Mouse (Mus musculus) heart, embryonic 12.5 days (tissue): Measurements from ENCODE around the gene Gm20388. TPM values are rescaled to one million over a fixed set of nuclear protein-coding genes. Genes with fewer than 3 reads are reported as not detected.

Experiments
- ATAC-seq: fragments of 200-750 bp; cut with Nextera tagmentation; 2 replicates; pipeline ENCODE4 v1.8.0; 2017; ENCODE audit warnings: moderate TSS enrichment, moderate library complexity; ENCODE audit not compliant: insufficient number of reproducible peaks, low FRiP score
- H3K27ac ChIP-seq: fragments of 300-500 bp; sonication (generic); 2 replicates; pipeline ENCODE4 v1.5.1; 2016; ENCODE audit warnings: mild to moderate bottlenecking, moderate library complexity; ENCODE audit not compliant: poor library complexity, severe bottlenecking
- H3K27me3 ChIP-seq: fragments of 300-500 bp; sonication (generic); replicated peaks from 2 replicates; pipeline ENCODE4 v1.6.1; 2016; ENCODE audit warnings: mild to moderate bottlenecking, moderate library complexity
- H3K36me3 ChIP-seq: fragments of 300-500 bp; sonication (generic); 2 replicates; pipeline ENCODE4 v1.6.1; 2016; ENCODE audit warnings: mild to moderate bottlenecking, moderate library complexity
- H3K4me1 ChIP-seq: fragments of 300-500 bp; sonication (generic); replicated peaks from 2 replicates; pipeline ENCODE4 v1.6.1; 2016; ENCODE audit warnings: mild to moderate bottlenecking
- H3K4me2 ChIP-seq: fragments of 300-500 bp; sonication (generic); 2 replicates; pipeline ENCODE4 v1.6.1; 2016; ENCODE audit warnings: mild to moderate bottlenecking, moderate library complexity
- H3K4me3 ChIP-seq: fragments of 300-500 bp; sonication (generic); 2 replicates; pipeline ENCODE4 v1.5.1; 2016; ENCODE audit warnings: mild to moderate bottlenecking
- H3K9ac ChIP-seq: fragments of 300-500 bp; sonication (generic); 2 replicates; pipeline ENCODE4 v1.6.1; 2016; ENCODE audit warnings: mild to moderate bottlenecking, moderate library complexity
- H3K9me3 ChIP-seq: fragments of 300-500 bp; sonication (generic); replicated peaks from 2 replicates; pipeline ENCODE4 v1.6.1; 2016; ENCODE audit warnings: mild to moderate bottlenecking, moderate library complexity
- WGBS: fragments of 180-500 bp; shearing (Covaris S2); methylation state at CpG from one replicate; pipeline ENCODE4 v1.1.7; 2016; 5-methylcytosine and 5-hydroxymethylcytosine counted together
- polyA plus RNA-seq: library from polyadenylated mRNA; unstranded; fragments of >200 nt; fragmentation: Nextera tagmentation; extraction: Ambion mirVana; gene quantifications from 2 replicates; pipeline ENCODE4 v1.2.1, GENCODE M21; 2016

Gm20388 gene
- polyA plus RNA-seq, 1 experiment from 2014 or later: not detected

DNA sequence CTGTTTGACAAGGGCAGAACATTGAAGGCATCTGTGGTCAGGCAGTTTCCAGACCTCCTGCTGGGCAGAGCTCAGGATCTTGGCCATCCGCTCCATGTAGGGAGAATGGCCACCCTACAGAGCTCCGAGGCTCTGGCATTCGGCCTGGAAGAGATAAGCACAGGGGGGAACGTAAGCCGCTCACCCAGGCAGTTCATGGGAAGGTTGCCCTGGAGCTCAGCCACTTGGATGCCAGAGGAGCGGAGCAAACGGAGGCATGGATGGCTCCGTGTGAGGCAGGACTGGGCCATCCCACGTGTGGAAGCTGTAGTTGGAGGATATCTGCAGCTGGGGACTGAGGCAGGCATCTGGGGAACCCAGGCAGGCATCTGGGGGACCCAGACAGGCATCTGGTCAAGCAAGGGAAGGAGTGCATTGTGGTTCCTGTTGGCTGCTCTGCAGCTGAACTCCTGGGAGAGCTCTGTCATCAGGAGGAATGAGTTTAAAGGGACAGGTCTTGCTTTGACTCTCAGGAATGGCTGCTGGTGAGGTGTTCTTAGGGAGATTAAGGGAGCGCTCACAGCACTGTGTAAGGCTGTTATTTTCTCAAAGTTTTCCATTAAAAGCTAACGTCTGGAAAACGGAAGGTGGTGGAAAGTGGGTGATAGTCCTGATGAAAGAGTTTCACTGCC is 4406.0 kb downstream of the Gm20388 start:
- Histone ChIP-seq H3K4me2 (peak overlapping the region; percentile 49), H3K9ac (peak overlapping the region; percentile 59), H3K9me3 (no peaks in the 10 kb centered on the region), H3K27ac (peak overlapping the region; percentile 77), H3K4me3 (no peak overlapping the region), H3K36me3 (peaks cover 2% of the 10 kb centered on the region; the same call in 1 of the 2 replicates), H3K4me1 (peaks cover 63% of the 10 kb centered on the region), H3K27me3 (no peaks in the 10 kb centered on the region)
- ATAC-seq: peak; percentile 63
- 11% methylated on average over 12 of the region's 12 CpGs for WGBS

DNA sequence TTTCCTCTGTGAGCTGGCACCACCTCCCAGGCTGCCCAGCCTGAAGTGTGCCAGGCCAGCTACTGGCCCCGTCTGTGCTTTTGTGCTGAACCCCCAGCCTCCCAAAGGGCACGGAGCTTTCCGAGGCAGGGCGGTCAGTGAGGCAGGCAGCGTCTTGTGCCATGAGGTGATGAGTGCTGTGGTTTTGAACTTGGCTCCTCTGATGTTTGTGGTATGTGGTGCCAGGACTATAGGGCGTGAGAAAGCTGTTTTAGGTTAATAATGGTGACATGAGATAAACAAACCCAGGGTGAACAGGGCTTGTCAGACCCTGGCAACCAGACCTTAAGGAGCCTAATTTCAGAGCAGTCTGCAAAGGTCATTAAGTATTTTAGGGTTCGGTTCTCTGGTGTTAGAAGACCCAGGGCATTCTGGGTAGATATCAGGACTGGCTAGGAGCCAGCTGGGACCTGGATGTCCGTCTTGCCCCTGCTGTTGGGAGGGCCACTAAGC is 4406.6 kb downstream of the Gm20388 start:
- Histone ChIP-seq H3K9ac (peak overlapping the region; percentile 59), H3K4me1 (peaks cover 66% of the 10 kb centered on the region), H3K4me2 (peak overlapping the region; percentile 49)

DNA sequence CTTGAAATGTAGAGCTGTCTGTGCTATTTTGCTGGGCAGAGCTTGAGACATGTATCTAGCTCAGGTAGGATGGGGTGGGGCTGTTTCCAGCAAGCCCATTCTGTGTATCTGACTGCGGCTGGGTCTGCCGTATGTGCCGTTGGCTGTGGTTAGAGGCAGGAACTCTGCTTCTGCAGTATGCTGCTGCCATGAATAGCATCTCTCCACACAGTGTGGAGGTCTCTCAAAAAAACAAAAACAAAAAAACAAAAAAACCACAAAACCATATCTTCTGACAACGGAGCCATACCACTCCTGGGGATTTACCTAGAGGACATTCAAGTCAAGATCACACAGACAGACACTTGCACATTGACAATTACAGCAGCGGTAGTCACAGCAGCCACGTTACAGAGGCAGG is 4407.2 kb downstream of the Gm20388 start:
- H3K9me3 ChIP-seq: no peaks in the 10 kb centered on the region
- no peak overlapping the region for H3K4me3 ChIP-seq
- H3K4me1 ChIP-seq: peaks cover 66% of the 10 kb centered on the region
- WGBS: 70% methylated on average over 6 of the region's 6 CpGs
- no peak overlapping the region for H3K9ac ChIP-seq
- no peak for ATAC-seq
- H3K27ac ChIP-seq: no peak overlapping the region
- peaks cover 8% of the 10 kb centered on the region; the same call in 1 of the 2 replicates for H3K36me3 ChIP-seq
- no peaks in the 10 kb centered on the region for H3K27me3 ChIP-seq
- H3K4me2 ChIP-seq: no peak overlapping the region

More for the DNA sequence above, 4406.6 kb downstream of the Gm20388 start:
- ATAC-seq: no peak
- WGBS: 32% methylated on average over 8 of the region's 8 CpGs
- H3K36me3 ChIP-seq: peaks cover 4% of the 10 kb centered on the region; the same call in 1 of the 2 replicates
- H3K27ac ChIP-seq: peak overlapping the region; percentile 77
- H3K9me3 ChIP-seq: no peaks in the 10 kb centered on the region
- no peaks in the 10 kb centered on the region for H3K27me3 ChIP-seq
- H3K4me3 ChIP-seq: no peak overlapping the region

DNA sequence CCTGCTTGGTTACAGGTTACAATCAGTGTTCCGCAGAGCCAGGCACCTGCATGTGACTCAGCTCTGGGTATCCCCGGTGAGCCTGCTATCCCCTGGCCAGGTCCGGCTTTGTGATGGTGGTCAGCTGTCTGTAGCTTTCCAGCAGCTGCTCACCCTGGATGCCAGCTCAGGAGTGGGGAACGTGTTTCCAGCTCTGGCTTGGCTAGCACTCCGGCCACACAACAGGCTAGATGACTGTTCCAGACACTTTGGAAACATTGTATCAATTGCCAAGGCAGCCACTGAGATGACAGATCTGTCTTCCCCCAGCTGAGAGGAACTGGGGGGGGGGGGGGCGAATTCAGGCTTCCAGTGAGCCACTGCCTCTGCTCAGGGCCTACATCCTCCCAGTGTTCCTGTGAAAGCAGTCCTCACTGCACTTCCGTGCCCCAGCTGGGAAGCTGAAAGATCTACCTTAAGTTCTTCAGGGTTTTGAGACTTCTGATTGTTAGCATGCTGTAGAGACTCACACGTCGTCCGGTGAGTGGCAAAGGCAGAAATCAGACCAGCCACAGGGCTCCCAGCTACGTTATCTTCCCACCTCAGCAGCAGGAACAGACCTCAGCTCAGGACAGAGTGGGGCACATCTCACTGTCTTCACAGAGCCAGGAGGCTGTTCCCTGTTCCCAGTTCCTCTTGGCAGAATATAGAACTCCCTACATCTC is 4408.1 kb downstream of the Gm20388 start:
- Histone ChIP-seq H3K27me3 (no peaks in the 10 kb centered on the region), H3K4me3 (no peak overlapping the region), H3K4me2 (no peak overlapping the region), H3K36me3 (peaks cover 17% of the 10 kb centered on the region), H3K9ac (peak overlapping the region; percentile 26), H3K27ac (0 out of 2 replicates have a peak overlapping the region, but pooled peaks have one; percentile 12), H3K4me1 (peaks cover 60% of the 10 kb centered on the region), H3K9me3 (no peaks in the 10 kb centered on the region)
- ATAC-seq: no peak
- WGBS: 38% methylated on average over 11 of the region's 11 CpGs

DNA sequence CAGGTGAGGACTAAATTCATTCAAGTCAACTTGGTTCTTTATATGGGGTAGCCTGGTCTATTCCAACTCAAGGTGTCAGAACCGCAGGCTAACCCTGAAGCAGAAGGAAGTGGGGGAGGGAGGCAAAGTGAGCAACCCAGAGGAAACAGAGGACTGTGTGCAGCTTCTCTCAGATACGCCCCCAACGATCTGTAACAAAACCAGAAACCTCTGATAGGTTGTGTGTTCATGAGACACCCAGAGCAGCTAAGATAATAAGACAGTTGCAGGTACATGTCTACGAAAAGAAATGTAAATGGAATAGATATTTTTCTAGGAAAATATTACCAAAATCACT is 4408.6 kb downstream of the Gm20388 start:
- Histone ChIP-seq H3K4me2 (no peak overlapping the region), H3K9me3 (no peaks in the 10 kb centered on the region), H3K4me1 (peaks cover 56% of the 10 kb centered on the region), H3K27ac (no peak overlapping the region), H3K36me3 (peaks cover 22% of the 10 kb centered on the region), H3K4me3 (no peak overlapping the region), H3K27me3 (no peaks in the 10 kb centered on the region), H3K9ac (no peak overlapping the region)
- WGBS: 79% methylated on average over 4 of the region's 4 CpGs
- no peak for ATAC-seq

DNA sequence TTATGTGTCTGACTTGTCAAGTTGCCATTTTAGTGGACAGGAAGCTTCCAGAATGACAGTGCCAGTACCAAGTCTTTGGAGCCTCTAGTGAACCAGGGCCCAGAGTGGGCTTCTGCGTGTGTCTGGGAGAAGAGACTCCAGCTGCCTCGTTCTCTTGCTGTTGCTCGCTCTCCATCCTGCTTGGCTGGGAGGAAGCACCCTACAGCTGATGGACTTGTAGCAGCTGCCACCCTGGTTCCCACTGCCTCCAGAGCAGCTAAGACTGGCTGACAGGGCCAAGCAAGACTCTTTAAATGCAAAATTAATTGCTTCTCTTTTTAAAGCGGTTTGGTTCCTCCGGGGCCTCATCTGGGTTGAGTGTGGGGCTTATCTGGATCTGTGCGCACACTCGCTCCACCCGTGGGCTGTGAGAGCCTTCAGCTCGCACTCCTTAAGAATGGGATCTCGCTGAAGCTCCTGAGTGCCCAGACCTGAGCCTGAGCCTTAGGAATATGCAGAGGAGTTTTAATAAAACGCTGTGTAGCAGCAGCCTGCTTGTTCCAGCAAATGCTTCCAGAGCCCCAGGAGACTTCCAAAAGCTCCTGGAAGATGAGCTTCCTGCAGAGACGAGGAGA is 4410.7 kb downstream of the Gm20388 start:
- Histone ChIP-seq H3K4me1 (peaks cover 38% of the 10 kb centered on the region), H3K4me3 (no peak overlapping the region), H3K27ac (no peak overlapping the region), H3K9me3 (no peaks in the 10 kb centered on the region), H3K36me3 (peaks cover 42% of the 10 kb centered on the region), H3K9ac (no peak overlapping the region), H3K27me3 (no peaks in the 10 kb centered on the region), H3K4me2 (no peak overlapping the region)
- no peak for ATAC-seq
- 55% methylated on average over 12 of the region's 12 CpGs for WGBS

DNA sequence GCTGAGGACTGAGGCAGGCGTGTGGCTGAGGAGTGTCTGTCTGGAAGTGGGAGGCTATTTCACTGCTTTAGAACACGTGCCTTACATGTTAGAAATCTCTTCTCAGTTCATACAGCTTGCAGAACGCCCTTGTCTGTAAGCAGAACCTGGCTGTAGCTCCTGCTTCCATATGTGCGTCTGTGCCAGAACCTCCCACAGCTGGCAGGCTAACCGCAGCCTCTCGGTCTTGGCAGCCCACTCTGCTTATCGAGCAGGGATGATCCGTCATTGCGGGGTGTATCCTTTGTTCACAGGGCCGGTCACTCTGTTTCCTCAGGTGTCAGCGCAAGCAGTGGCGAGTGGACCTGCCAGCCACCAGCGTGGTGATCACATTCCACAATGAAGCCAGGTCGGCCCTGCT is 4412.7 kb downstream of the Gm20388 start:
- no peak overlapping the region for H3K4me2 ChIP-seq
- H3K27ac ChIP-seq: no peak overlapping the region
- WGBS: 93% methylated on average over 14 of the region's 14 CpGs
- ATAC-seq: no peak
- H3K27me3 ChIP-seq: no peaks in the 10 kb centered on the region
- H3K9me3 ChIP-seq: no peaks in the 10 kb centered on the region
- H3K4me3 ChIP-seq: no peak overlapping the region
- H3K4me1 ChIP-seq: peaks cover 19% of the 10 kb centered on the region
- peaks cover 56% of the 10 kb centered on the region for H3K36me3 ChIP-seq
- no peak overlapping the region for H3K9ac ChIP-seq

DNA sequence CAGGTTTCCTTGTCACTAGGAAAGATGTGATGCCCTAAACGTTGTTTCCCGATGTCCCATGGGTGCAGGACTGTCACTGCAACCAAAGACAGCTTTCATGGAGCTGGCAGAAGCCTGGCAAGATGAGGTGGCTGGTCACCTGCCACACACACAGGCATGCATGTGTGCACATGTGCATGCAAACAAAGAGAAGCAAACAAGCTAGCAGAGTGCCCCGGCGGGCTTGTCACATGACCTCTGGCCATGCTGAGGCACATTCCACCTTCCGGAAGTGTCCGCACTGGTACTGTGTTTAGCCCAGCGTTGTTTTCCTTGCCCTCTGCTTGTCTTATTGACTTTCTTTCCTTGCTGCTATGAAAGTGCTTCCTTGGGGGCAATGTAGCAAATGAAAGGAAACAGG is 4417.6 kb downstream of the Gm20388 start:
- ATAC-seq: no peak
- no peak overlapping the region for H3K4me2 ChIP-seq
- H3K9me3 ChIP-seq: no peaks in the 10 kb centered on the region
- no peak overlapping the region for H3K9ac ChIP-seq
- peaks cover 82% of the 10 kb centered on the region for H3K36me3 ChIP-seq
- no peaks in the 10 kb centered on the region for H3K27me3 ChIP-seq
- H3K4me3 ChIP-seq: no peak overlapping the region
- H3K4me1 ChIP-seq: peaks cover 15% of the 10 kb centered on the region
- no peak overlapping the region for H3K27ac ChIP-seq
- WGBS: 82% methylated on average over 7 of the region's 7 CpGs

DNA sequence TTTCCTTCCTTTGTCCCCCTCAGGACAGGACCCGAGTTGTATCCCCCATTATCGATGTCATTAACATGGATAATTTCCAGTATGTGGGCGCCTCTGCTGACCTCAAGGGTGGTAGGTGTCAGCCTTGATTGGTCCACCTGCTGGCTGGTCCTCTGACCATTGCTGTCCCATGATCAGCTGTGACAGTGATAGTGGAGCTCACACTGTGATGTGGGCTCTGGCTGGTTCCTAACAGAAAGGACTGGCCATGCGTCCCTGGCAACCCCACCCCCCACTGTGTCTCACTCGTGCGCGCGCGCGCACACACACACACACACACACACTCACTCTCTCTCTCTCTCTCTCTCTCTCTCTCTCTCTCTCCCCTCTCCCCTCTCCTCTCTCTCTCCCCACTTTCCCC is 4419.0 kb downstream of the Gm20388 start:
- peaks cover 15% of the 10 kb centered on the region for H3K4me1 ChIP-seq
- H3K27me3 ChIP-seq: no peaks in the 10 kb centered on the region
- WGBS: 77% methylated on average over 10 of the region's 10 CpGs
- no peak overlapping the region for H3K9ac ChIP-seq
- H3K4me2 ChIP-seq: no peak overlapping the region
- H3K9me3 ChIP-seq: no peaks in the 10 kb centered on the region
- no peak overlapping the region for H3K4me3 ChIP-seq
- H3K36me3 ChIP-seq: peaks cover 80% of the 10 kb centered on the region
- no peak overlapping the region for H3K27ac ChIP-seq
- no peak for ATAC-seq

DNA sequence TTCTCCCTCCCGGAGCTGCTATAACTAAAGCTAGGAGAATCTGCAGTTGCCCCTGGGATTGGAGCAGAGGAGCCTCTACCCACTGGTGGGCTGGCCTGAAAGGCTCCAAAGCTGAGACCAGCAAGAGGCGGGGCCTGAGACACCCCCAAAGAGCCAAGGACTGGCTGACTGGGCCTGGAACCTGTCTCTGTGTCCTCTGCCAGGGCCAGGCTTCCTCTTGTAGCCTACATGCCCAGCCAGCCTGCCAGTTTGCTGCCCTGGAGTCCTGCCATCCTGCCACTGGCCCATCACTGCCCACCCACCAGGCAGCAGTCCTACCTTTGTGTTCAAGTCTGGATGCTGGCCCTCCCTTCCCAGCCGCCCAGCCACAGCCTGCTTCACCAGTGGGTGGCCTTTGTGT is 4419.8 kb downstream of the Gm20388 start:
- no peaks in the 10 kb centered on the region for H3K27me3 ChIP-seq
- no peak overlapping the region for H3K4me2 ChIP-seq
- H3K9ac ChIP-seq: no peak overlapping the region
- no peaks in the 10 kb centered on the region for H3K9me3 ChIP-seq
- peaks cover 81% of the 10 kb centered on the region for H3K36me3 ChIP-seq
- no peak overlapping the region for H3K4me3 ChIP-seq
- H3K4me1 ChIP-seq: peaks cover 15% of the 10 kb centered on the region
- 67% methylated on average over 3 of the region's 3 CpGs for WGBS
- no peak overlapping the region for H3K27ac ChIP-seq
- no peak for ATAC-seq

DNA sequence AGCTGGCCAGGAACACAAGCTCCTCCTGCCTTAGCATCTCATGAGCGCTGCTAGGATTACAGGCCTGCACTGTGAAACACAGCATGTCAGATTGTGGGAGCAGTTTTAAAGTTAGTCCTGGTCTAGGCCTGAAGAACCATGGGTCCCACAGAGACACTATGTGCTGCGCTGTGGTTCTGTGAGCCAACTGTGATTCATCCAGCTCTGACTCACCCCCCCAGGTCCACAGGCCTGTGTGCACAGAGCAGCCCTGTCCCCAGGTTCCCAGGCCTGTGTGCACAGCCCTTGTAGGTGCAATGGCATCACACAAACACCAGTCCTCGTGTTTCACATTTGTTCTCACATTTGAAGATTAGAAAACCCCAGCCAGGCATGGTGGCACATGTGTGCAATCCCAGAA is 4420.5 kb downstream of the Gm20388 start:
- Histone ChIP-seq H3K4me2 (no peak overlapping the region), H3K27me3 (no peaks in the 10 kb centered on the region), H3K9ac (no peak overlapping the region), H3K9me3 (no peaks in the 10 kb centered on the region), H3K4me3 (no peak overlapping the region), H3K4me1 (peaks cover 15% of the 10 kb centered on the region), H3K27ac (no peak overlapping the region), H3K36me3 (peaks cover 81% of the 10 kb centered on the region)
- no peak for ATAC-seq
- WGBS: 88% methylated on average over 3 of the region's 3 CpGs
